Mouse (Mus musculus) testis, adult 2 months (tissue): ENCODE results near the gene Nr2e3.

Source experiments
- CTCF ChIP-seq: fragments of 200-500 bp; IDR thresholded peaks from 2 replicates; pipeline ENCODE4 v1.5.1; 2012; ENCODE audit warnings: low read depth, mild to moderate bottlenecking, inconsistent platforms, low read length, moderate library complexity; ENCODE audit not compliant: control insufficient read depth, insufficient read depth, insufficient replicate concordance
- POLR2A ChIP-seq: fragments of 200-500 bp; IDR thresholded peaks from 2 replicates; pipeline ENCODE4 v1.6.1; 2012; ENCODE audit warnings: low read depth, mild to moderate bottlenecking, inconsistent platforms, low read length, moderate library complexity; ENCODE audit not compliant: control insufficient read depth

DNA sequence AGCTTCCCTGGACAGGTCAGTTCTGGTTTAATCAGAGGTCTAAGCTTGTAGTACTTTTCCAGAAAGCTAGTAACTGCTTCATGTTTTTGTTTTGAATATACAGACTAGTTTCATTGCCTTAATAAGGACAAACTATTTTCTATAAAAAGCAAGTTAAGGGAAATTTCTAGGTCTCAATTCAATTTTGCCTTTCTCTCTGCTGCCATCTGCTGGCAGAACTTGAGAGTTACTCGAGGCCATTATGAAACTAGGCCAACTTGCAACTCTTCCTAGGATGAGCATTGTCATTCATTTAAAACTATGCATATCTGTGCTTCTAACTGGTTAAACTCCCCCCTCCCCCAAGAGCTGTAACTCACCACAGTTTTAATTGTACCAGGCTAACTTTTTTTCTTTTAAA lies 29.4 kb upstream of the Nr2e3 start:
- TF ChIP-seq CTCF (no peak), POLR2A (no peak)
